Mouse (Mus musculus) cerebellum, adult 9-10 months (tissue): Measurements from ENCODE around the gene Ptprd.
A peak's percentile ranks its signal among the peaks of the same experiment; 100 is the strongest.

Source experiments
- DNase-seq: peaks from one replicate; pipeline ENCODE4 v3.0.0; 2022

Gene Ptprd

DNA sequence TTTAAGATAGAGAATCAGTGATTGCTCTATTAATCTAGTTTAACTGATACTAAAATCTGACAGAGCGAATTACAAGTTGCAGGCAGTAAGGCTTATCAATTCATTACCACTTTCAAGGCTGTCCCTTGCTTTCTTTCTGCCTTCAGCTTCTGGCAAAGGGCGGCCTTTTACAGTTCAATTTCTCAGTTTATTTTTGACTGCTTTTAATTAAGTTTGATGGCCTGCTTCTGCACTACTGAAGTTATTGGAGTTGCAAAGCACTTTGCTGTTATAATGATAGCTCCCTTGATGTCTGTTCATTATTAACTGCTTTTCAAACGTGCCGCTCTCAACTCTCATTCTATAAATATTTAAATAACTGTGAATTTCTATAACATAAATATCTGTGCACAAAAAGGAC is 673.9 kb downstream of the Ptprd start:
- DNase-seq, result no peak

DNA sequence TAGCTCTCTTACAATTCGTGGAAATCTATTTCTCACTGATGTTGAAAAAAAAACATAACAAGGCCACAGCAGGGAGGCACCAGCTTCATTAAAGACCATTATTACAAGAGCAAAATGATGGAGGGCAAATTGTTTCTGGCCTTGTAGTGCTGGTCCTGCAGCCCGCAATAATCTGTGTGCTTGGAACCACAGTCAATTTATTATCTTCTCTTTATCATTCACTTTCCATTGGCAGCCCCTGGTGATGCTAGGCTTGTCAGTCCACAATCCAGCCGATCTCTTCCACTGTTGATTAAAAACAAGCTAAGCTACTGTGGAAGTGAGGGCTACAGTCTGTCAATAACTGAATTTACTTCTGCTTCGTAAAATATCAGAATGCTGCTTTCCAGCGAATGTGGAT is 674.4 kb downstream of the Ptprd start:
- no peak for DNase-seq

DNA sequence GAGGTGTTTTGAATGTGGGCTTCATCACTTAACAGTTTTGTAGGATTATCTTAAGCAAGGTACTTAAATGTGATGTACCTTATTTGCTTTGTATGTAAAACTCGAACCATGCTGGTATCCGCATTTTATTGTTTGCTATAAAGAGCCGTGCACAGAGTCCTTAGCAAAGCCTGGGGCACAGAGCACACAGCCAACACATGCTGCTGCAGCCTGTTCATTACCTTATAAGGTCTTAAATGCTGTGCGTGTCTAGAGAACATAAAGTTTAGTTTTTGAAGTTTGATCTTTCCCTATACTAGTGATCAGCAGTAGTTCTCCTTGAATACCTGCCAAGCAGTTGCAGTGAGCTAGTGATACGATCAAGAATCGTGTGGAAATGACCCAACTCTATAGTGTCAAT is 676.2 kb downstream of the Ptprd start:
- DNase-seq, result no peak

DNA sequence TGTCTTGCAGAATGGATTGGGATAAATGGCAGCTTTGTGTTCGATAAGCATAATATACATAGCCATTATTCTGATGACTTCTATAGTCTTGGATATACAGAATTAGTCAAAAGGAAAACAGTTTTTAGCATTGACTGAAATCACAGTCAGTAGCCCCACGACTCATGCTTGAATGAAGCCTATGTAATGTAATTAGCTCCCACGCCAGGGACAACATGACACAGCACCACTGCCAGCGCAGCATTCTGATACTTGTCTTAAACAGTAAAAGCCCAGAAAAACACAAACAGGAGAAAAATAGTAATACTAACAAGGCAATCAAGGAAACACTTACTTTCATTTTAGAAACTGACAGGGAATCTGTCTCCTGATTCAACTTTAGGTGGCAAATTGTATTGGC is 677.2 kb downstream of the Ptprd start:
- no peak for DNase-seq

DNA sequence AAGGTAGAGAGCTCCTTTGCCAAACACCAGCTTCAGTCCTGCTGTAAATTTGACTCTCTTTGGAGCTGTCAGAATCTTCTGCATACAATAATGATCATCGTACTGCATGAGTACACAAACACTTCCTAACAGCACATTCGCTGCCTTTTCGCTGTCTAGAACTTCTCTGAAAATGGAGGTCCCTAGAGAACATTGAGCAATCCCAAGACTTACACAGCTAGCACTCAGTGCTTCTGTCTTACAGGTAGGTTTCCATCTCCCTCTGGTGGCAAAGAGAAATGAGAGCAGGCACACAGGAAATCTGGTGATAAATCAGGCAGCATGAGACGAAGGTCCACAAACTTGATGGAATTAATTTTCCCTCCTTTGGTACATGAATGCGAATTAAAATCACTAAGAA is 692.6 kb downstream of the Ptprd start:
- peak; percentile 13 for DNase-seq

DNA sequence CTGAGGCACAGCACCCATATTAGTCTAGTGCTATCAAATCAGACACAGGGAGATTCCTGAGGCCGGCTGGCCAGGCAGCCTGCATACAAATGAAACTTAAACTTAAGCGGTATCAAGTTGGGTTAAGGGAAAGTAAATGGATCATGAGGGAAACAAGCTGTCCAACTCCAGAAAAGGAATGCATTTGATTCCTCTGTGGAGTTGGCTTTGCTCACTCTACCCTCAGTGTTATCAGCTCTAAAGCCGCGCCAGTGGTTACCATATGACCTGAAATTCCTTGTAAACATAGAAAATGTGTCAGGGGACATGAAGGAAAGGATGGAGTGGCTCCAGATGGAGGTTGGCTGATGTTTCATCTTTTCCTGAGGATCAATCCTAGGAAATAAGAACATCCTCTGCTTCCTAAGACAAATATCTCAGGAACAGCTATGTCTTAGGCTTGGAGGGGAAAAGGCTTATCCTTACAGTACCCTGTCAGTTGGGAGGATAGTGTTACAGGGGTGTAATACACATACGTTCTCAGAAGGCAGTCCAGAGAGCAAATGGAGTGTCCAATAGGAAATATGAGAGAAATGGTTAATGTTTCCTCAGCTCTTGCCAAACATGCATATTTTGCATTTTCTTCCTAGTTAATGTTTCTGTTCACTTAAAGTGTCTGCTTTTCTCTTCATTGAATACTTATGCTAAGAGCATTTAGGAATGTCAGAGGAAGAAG is 697.7 kb downstream of the Ptprd start:
- no peak for DNase-seq

DNA sequence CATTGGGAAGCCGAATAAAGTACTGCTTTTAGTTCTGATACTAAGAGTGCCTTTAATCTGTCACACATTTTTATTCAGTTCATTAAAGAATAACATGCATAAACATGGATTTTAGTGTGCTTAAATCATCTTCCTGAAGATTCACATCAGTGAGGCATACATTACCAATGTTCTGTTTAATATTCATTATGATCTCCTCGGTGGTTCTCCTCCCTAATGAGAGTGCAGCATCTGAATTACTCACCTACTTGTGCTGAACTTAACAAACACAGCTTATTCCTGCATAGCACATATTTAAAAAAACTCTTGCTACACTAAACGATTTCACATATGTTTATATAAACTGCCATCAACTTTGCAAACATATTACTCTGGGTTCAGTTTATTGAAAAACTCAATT is 698.7 kb downstream of the Ptprd start:
- DNase-seq, result no peak

DNA sequence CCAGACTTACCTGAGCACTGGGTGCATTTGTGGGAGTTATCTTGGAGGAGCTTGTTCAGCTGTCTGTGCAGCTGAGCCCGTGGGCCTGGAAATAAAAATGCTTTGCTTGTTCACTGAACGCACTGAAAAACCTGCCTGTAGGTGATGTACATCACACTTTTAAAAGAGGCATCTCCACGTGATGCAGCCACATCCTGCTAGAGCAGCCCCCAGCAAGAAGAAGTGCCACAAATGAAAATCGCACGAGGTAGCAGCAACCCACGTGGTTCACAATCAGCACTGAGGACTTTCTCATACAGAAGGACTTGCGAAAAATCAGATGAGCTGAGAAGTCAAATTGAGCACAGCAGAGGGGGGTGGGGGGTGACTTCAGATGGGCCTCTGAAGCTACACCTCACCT is 757.7 kb downstream of the Ptprd start:
- DNase-seq, result no peak

DNA sequence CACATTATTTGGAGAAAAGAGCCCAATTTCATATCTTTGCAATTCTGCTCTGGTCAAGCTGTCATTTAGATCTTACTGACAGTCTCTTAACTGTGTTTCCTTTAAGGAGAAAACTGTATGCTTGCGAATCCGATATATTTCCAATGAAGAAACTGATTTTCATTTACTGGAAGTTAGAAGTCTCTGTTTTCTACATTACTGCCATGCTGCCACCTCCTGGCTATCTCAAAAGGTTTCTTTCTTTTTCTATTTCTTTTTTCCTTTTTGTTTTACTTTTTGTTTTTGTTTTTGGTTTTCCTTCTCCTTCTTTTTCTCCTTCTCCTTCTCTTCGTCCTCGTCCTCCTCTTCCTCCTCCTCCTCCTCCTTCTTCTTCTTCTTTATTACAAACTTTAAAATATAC is 812.6 kb downstream of the Ptprd start:
- DNase-seq, result no peak

DNA sequence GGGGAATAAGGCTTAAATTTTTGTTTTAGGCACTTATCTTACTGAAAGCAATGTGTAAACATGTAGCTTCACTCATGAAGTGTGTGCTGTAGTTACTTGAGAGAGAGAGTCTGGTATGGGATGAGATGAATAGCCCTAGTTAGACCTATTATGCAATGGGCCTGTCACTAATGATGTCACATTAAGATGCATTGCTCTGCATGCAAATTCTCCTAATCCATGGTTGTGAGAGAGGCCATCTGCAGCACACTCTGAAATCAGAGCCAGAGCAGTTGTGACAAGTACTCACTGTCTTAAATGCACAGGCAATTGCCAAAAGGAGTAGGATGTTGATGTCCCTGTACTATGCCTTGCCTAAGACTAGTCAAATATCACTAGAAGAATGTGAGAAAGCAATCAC is 850.0 kb downstream of the Ptprd start:
- no peak for DNase-seq

DNA sequence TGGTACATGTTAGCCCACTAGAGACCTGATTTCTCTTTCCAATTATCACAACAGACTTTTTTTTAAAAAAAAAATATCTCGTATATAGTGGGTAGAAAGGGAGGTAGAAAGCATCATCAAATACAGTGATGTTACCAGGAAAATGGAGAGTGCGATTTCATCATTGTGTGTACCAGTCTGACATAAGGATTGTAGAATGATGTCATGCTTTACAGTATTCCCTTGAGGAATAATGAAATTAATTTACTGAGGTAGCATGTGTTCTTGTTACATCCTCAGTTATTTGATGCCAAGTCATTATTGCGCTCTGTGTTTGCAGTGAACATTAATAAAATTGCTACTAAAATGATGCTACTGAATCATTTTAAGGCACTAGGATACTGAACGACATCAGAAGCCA is 884.6 kb downstream of the Ptprd start:
- no peak for DNase-seq

DNA sequence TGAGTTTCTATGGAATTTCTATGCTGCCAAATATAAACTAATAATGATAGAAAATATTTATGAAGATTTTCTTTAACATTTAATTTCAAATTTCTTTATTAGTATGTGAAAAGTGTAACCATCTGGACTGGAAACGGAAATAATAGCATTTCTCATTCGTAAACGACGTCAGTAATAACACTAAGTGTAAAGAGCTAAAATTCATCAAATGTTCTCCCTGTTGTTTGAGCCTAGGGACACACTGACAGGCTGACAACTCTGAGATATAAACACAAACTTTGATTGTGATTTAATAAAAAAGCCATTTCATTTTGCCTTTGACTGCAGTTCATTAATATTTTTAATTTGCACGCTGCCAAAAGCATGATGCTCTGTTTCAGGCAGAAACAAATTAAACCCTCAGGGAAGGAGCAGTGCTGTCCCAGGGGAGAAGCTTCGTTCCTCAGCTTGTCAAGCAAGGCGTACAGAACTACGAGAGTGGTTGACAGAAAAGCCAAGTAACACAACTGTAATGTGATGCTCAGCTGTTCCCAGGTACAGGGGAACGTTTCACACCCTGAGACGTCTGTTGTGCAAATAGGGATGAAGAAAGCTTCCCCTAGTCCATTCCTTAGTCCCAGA is 894.6 kb downstream of the Ptprd start:
- DNase-seq, result no peak

DNA sequence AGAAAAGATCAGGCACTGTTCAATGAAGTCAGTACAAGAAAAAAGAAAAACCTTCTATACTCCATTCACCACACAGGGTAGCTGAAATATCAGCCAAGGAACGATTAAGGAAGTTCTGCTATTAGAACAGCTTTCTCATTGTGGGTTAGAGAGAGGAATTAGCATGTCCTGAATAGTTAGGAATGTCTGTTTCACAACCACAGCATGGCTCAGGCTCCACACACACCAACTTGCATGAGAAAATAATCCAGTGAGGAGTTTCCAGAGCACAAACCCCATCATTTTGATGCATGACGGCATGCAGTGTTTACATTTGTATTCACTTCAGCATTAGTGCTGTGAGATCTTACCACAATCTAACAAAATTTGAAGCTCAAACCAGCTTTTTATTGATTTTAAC is 895.1 kb downstream of the Ptprd start:
- DNase-seq, result no peak

DNA sequence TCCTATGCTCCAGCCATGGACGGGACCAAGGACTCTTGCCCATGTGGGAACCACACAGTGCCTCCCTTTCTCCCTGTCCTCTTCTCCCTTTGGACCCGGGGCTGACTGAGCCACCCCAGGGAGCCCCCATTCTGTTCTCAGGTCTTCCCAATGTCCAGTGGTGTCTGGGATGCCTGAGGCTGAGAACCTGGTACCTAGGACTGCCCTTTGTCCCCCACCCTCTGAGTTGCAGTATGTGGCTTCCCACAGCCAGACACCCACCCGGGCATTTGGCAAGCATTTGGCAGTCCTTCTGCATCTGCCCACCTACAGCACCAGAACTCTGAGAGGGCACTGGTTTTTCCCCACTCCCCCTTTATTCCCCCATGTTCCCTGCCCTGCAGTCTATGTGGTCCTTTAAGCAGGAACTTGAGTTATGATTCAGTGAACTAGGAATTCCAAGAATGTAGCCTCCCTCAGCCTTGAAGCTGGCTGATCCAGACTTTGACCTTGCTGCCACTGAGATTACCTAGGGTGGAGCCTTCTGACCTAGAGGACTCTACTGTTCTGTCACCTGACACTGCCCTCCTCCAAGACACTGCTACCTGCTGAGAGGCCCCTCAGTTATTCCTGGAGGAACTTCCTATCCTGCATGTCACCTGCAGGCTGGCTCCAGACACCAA is 901.5 kb downstream of the Ptprd start:
- no peak for DNase-seq

DNA sequence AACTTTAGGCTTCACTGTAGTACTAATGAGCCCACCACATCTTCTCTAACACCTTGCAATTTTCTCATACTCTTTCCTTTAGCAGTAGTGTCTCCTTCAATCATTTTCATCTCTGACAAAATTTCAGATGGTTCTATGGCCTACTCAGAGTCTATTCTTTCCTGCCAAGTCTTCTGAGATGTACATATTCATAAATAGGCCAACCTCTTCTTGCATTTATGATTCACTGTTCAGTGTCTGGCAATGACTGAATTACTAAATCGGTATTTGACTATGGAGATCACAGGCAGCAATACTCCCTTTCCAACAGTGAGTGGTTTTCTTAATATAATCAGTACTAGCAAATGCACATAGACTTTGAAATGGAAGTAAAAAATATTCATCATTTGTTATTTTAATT is 928.3 kb downstream of the Ptprd start:
- DNase-seq, result no peak

DNA sequence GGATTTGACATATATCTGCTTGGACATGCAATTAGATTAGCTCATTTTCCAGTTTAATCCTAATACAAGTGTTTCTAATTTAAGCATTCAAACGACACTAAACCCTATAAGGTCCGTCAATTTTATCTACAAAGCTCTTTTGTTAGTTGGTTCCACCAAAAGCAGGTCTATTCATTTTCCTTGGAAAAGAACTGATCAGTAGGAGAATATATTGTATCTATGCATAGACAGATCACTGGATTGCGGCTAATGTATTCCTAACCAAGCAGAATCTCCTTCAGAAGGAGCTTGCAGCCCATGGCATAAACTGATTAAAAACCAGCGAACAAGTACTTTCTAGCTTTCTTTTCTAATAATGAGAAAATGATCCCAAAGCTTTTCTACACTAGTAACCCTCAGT is 933.8 kb downstream of the Ptprd start:
- no peak for DNase-seq

DNA sequence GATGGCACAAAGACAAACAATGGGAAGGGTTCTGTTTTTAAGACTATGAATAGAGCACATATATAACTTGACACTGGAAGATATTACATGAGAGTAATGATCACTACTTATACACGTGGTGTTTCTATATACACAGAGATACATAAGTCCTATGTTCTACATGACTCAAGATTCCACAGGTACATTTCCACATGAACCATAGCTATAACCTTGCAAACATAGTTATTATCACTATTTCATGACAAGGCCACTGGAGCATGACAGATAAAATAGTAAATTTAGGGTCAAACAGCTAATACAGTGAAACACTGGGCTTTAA is 951.8 kb downstream of the Ptprd start:
- no peak for DNase-seq

DNA sequence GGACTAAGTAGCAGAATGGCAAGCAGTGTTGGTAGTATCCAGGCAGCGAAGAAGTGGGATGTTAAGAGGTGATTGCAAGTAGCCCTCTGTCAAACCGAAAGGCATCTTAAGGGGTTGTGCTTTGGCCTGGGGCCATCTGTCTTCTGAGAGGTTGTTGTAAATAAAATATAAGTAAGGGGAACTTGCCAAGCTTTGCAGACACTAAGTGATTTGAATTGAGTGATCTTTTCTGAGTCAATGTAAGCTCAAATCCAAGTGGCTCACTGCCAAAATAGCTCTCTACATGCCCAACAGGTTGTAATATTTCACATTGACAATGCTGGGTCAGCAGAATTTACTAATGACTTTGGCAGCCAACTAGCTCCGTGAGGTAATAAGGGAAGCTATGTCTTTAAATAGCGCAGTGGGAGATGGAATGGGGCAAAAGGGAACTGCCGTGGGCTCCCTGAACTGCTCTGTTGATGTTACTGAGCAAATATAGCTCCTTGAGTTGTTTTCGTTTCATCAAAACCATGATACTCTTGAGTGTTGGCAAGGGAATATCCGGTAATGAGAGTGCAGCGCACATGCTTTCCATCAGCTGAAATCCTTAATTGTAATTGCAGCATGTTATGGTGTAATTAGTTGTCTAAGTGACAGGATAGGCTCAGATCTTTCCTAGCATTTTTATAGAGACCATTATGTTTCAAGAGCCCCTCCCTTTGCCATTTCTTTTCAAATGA is 952.4 kb downstream of the Ptprd start:
- no peak for DNase-seq

DNA sequence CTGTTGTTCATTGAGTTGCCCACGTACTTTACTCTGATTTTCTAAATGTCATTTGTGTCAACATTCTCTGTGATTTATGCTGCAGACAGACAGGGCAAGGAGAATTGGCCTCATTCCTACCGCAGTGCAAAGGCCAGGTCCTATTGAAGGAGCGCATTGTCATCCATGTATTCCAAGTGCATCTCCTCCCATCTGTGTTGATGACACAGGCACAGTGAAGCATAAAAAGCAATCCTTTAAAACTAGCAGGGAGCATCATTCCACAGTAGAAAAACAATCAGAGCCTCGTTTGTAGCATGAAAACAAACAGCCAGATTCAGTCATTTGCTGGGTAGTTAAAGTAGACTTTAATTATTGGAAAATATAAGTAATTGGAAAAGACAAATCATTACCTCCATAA is 960.6 kb downstream of the Ptprd start:
- no peak for DNase-seq

DNA sequence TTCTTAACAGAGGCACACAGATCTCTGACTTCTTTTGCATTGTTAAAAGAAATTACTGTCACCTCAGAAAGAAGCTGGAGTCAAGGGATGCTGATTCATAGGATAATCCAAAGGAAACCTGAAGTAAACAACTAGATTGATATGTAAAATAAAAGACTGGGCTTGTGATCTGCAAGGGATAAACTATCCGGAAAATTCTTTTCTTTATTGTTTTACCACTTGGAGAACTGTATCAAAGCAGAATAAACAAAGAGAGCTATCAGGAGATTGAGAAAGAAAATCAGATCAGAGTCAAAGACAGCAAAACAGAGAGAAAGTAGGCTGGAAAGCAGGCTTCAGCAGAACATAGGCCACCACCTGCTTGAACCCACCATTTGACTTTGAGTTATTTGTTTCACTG is 962.0 kb downstream of the Ptprd start:
- no peak for DNase-seq

DNA sequence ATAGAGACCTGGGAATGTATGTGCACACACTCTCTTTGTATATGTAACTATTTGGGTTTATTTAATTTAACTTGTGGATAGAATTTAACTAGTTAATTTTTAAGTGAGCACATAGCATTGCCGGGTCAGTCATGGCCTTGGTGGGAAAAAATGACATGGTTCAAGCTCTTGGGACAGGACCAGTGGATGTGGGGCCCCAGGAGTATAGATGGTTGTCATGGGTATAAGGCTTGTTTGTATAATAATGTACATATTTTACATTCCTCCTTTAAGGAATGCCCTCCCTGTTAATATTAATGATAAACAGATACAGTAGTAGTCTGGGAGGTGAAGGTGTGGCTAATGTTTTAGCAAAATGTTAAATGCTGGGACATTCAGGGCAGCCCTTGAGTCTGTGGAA is 962.8 kb downstream of the Ptprd start:
- DNase-seq, result no peak

DNA sequence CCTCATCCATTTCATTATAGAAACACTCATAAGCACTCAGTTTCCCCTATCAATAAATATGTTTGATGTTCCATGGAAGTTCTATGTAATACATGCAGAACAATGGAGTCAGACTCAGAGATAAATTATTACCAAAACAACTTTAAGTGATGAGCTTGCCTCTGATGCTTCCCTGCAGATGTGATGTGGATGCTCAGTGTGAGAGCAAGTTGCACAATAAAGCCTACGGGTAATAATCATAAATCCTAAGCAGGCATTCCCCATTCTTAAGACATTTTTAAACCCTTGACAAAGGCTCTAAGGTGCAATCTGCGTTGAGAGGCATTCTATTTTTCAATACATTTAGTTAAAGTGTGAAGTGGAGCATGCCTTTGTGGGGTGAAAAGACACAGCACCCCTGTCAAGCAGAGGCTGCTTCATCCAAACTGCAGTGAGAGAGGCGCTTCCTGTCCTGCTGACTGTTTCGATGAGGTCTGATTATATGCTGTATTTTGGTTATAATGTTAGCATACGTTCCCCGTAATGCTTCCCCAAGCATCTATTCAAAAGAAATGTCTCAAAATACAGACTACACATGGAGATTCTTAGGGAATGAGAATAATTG is 969.8 kb downstream of the Ptprd start:
- DNase-seq, result no peak

DNA sequence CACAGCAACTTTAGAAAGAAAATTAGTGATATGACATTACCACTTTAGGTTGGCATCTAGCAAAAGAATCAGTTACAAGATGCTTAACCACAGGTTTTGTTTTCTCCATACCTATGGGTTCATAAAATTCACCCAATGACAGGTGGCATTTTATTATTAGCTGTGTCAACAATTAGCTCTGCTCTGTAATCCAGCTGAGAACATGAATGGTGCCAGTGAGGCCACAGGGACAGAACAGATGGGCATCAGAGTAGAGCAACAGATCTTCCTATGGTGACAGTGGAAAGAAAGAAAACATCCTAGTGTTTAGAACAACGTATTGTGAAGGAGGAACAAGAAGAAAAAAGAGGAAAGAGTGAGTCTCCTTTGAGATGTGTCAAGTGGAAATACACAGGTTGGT is 973.6 kb downstream of the Ptprd start:
- peak; percentile 31 for DNase-seq

DNA sequence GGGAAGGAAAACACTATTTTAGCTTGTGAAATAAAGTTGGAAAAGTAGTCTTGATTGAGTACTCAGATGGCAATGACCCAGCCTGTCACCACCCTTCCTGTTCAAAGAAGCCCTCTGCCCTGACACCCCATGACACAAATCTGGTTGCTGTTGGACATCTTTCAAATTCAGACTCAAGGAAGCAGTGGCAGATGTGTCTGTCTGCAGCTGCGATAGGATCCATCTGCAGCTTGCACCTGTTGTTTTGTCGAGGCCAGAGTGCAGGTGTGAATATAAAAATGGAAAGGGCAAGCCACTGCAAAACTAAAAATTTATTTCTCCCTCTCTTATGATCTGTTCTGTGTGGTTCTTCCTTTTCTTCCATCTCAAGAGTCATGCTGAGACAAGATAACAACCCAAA is 978.5 kb downstream of the Ptprd start:
- no peak for DNase-seq
